Mouse (Mus musculus): ENCODE measurements around the gene Ap1g1.

Gene Ap1g1

DNA sequence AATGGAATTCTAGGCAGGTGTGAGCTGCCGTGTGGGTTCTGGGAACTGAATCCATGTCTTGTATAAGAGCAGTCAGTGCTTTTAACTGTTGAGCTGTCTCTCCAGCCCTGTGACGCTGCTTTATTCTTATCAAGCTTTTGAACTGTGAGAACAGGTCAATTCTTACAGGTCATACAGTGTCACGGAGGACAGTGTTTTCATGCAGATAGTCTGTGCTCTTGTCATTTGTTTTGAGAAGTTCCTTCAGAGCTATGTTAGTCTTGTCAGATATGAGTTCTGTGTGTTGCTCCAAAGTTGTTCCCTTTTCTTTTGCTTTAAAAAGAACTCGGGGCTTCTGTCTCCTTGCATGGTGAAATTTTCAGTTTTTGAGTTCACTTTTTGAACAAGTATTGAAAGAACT lies 2.2 kb downstream of the Ap1g1 start:
- DNase-seq (ENCODE audit: low read depth, low spot score), result no peak

DNA sequence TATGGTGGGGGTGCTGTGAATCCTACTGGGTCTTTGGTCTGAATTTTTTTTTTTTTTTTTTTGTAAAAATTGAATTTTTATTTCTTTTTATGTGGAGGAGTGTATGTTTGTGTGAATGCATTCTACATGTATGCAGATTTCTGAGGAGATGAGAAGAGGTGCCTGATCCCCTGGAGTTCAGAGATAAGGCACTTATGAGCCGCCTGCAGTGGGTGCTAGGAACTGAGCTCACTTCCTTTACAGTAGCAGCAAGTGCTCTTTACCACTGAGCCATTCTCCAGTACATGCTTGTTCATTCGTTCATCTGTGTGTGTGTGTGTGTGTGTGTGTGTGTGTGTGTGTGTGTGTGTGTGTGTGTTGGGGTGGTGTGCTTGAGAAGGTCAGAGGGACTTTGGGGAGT lies 12.6 kb downstream of the Ap1g1 start:
- DNase-seq (ENCODE audit: low read depth, low spot score), result no peak

DNA sequence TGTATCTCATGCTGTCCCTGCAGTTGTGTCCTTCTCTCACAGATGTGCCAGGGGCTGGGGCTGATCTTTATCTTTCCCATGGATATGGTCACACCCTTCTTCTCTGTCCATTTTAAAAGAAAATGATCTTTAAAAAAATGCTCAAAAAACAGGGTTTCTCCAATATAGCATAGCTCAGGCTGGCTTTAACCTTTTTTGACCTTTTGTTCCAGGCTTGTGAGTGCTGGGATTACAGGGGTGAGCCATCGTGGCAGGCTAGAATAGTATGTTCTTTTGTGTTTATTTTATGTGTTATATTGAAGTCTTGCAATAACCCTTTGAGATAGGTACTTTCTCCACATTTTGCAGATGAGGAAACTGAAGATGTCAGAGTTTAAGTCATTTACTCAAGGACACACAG lies 16.8 kb downstream of the Ap1g1 start:
- DNase-seq (ENCODE audit: low read depth, low spot score), result no peak

DNA sequence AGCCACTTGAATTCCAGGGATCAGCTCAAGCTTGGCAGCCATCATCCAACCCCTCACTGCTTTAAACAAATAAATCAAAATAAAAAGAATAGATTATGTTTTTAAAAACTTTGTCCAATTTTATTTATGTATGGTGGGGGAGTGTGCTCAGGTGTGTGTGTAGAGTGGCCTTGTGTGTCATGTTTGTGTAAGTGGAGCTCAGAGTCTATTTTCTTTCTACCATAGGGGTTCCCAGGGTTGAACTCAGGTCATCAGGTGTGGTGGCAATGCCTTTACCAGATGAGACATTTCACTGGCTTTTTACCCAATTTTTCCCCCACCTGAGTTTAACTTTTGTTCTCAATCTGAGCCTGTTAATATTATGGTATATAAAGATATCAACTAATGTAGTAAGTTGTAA lies 20.4 kb downstream of the Ap1g1 start:
- DNase-seq (ENCODE audit: low read depth, low spot score), result no peak

DNA sequence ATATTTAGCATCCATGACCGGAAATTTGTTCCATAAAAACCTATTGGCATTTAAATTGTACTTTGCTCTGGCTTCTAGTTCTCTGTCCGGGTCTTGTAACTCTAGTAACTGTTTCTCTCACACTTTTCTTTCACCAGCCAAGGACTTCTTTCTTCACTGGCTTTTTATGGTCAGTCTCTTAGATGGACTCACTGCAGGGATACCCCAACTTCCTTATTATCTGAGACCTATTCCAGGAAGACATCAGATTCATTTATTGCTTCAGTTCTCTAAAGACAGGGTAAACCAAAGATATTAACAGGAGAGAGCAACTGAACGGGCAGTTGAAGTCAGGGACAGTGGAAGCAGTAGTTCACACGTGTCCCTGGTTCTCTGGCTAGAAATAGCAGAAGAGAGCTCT lies 20.9 kb downstream of the Ap1g1 start:
- no peak for DNase-seq (ENCODE audit: low read depth, low spot score)

DNA sequence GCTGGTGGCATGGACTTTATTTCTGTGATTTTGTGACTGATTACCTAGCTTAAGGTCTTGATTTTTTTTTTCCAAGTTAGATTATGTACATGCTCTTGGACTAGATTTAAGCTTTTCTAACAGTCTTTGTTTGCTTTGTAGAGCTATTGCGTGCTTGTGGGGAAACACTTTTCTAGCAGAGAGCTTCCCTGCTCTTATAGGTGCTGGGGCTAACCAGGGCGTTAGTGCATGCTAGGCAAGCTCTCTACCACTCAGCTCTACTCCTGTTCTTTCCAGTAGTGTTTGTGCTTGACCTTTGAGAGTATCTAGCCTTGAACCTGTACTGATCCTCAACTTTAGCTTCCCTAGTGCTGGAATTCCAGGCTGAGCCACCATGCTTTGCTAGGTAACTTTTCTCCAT lies 22.0 kb downstream of the Ap1g1 start:
- no peak for DNase-seq (ENCODE audit: low read depth, low spot score)

DNA sequence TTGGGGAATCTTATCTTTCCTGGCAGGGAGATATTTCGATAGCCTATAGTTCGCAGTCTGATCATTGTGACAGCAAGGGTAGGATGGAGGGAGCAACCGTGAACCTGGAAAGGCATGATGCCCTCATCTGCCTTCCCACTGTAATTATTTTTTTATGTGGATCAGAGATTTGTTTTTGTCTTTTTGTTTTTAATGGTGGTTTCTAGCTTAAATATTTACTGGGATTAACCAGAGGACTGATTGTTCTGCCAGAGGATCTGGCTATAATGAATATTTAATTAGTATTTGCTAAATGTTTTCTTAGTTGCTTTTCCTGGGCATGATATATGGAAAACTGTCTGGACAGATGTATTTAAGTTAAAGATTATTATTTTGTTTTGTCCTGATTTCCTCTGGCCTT lies 24.9 kb downstream of the Ap1g1 start:
- no peak for DNase-seq (ENCODE audit: low read depth, low spot score)

DNA sequence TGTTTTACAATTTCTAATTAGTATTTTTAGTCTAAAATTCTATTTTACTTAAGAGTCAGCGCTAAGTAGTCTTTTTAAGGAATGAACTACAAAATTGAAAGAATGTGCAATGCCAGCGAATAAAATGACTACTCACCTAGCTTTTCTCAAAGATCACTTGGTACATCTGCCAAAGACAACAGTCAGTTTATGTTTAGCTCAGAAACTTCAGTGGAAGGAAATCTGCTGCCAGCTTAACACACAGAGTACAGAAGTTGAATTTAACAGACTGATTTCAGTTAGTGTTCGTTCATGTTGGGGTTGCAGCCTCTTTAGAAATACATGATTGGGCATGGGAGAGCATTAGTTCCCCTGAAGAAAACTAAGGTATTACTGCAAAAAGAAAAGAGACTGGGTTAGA lies 25.4 kb downstream of the Ap1g1 start:
- no peak for DNase-seq (ENCODE audit: low read depth, low spot score)

DNA sequence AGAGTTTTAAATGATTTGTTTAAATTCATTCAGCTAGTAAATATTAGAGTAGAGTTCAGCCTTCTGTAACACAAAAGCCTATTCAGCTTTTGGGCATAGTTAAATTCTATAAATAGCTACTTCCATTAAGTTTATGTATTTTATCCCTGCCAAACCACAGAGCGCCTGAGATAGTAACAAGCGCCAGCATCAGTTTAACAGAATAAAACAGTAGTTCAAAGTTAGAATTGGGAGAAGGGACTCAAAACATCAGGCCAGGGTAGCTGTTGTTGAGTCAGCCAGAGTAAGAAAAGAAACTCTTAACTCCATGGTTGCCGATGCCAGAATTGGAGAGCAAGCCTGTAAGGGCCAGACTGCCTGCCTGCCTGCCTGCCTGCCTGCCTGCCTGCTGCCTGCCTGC lies 28.2 kb downstream of the Ap1g1 start:
- DNase-seq (ENCODE audit: low read depth, low spot score), result no peak

DNA sequence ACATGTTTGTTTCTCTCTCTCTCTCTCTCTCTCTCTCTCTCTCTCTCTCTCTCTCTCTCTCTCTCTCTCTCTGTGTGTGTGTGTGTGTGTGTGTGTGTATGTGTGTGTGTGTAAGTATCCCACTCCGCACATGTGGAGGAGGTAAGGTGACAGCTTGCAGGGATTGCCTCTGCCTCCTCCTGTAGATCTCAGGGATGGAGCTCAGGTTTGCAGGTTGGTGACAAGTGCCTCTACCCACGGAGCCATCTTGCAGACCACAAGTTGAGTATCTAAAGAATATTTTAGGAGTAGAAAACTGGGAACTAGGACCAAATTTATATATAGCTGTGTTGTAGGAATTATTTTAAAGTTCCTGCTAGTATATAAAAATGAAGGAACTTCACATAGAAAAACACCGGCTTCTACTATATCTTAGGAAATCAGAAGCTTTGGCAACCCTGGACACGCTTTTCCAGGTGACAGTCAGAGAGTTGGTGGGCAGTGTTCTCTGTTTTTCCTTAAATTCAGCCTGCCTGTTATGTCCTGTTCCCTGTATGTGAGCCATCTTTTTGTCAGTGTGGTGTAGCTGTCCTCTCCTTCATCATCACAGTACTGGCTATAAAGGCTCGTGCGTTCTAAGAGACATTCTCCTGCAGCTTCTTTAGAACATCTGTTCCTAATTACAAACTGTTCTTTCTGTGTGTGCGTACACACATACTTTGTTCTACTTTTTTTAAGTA lies 29.2 kb downstream of the Ap1g1 start:
- no peak for DNase-seq (ENCODE audit: low read depth, low spot score)

DNA sequence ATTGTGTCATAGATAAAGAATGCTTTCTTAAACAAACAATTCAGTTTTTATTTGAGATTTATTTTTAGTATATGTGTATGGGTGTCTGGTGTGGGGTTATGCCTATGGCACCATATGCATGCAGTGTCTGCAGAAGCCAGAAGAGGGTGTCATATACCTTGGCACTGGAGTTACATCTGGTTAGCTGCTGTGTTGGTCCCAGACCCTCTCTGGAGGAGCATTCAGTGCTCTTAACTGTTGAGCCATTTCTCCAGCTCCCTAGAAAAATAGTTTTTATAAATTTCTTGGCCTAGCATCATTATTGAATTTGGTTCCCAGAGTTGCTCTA lies 29.7 kb downstream of the Ap1g1 start:
- no peak for DNase-seq (ENCODE audit: low read depth, low spot score)

DNA sequence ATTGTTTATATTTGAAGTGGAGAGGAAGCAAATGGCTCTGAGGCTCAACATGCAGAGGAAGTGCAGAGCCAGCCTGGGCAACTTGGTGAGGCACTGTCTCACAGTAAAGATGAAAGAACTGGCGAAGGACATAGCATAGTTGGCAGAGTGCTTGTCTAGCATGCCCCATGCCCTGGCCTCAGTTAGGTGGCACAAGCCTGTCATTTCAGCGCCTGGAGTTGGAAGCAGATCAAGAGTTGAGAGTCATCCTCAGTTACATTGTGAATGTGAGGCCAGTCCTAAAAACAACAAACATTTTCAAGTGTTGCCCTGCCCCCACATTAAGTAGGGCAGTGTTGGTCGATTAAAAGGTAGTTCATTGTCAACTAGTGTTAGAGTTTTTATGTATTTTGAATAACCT lies 32.1 kb downstream of the Ap1g1 start:
- no peak for DNase-seq (ENCODE audit: low read depth, low spot score)

DNA sequence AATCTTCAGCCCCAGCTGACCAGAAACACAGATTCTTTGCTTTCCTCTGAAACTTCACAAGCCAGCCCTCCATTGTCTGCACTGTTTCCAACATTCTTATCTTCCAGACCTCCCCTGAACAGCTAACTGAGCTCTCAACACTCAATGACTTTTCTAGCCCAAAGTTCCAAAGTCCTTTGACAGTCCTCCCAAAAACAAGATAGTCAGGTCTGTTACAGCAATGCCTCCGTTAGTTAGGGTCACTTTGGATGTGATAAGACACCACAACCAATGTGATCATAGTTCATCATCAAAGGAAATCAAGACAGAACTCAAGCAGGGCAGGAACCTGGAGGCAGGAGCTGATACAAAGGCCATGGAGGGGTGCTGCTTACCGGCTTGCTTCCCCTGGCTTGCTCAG lies 36.9 kb downstream of the Ap1g1 start:
- no peak for DNase-seq (ENCODE audit: low read depth, low spot score)

DNA sequence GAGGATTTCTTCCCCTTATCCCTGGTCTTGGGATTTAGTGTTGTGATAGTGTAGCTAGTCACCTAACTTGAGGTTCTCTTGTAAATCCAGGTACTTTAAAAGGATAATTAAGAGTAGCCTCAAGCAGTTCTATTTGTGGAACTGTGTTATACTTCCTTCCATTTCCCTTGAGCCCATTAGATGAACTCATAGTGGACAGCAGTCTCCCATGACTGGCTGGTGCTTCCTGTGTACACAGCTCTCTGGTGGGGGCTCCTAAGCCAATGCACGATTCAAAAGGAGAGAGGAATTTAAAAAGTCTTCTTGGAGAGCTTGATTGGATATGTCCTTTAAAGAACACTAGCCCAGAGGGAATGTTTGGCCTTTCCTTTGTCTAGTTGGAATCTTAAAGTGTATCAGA lies 39.6 kb downstream of the Ap1g1 start:
- no peak for DNase-seq (ENCODE audit: low read depth, low spot score)

DNA sequence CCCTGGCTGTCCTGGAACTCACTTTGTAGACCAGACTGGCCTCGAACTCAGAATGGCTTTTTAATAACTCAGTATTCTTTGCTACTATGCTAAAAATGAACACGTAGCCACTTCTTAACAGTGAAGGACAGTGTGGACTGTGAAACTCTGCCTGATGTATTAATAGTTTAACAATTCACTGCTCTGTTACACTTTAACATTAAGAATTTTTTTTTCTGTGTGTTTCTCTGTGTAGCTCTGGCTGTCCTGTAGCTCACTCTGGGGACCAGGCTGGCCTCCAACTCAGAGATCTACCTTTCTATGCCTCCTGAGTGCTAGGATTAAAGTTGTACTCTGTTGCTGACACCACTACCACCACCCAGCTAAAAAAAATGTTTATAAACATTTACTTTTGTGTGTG lies 45.2 kb downstream of the Ap1g1 start:
- no peak for DNase-seq (ENCODE audit: low read depth, low spot score)

DNA sequence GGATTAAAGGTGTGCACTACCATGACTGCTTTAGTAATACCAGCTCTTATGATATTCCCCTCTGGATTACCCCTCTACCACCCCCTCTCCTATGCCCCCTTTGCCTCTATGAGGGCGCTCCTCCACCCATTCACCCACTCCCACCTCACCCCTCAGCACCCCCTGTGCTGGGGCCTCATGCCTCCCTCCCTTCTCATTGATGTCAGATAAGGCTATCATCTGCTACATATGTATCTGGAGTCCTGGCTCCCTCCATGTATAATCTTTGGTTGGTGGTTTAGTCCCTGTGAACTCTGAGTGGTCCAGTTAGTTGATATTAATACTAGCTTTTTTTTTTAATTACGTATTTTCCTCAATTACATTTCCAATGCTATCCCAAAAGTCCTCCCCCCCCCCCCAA lies 61.5 kb downstream of the Ap1g1 start:
- DNase-seq (ENCODE audit: low read depth, low spot score), result no peak

DNA sequence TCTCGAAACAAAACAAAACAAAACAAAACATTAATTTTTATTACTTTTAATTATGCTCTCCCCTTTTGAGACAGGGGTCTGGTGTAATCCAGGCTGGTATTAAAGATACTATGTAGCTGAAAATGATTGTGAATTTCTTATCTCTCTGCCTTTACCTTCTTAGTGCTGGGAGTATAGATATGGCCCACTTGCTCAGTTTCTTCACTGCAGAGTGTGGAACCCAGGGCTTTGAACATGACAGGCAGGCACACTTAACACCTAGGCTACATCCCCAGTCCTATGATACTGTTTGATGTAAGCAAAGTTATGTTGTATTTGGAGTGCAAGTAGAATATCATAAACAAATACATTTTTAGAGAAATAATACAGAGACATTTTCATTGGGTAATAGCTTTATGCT lies 64.1 kb downstream of the Ap1g1 start:
- DNase-seq (ENCODE audit: low read depth, low spot score), result no peak

DNA sequence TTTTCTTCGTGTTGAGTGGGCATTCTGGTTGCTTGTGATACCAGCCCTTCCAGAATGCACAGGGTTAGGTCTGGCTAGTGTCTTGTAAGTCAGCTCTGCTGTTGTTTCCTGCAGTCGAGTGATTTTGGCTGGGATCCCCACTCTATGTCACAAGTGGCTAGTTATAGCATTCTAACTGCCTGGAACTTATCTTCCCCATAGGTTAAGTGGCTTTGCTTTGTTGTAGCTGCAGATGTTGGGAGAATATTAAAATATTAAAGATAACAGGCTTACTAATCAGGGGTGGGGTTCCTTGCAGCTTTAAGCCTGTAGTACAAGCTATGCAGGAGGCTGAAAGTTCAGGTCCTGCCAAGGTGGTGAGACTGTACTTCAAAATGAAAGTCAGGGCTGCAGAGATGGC lies 69.5 kb downstream of the Ap1g1 start:
- DNase-seq (ENCODE audit: low read depth, low spot score), result no peak

DNA sequence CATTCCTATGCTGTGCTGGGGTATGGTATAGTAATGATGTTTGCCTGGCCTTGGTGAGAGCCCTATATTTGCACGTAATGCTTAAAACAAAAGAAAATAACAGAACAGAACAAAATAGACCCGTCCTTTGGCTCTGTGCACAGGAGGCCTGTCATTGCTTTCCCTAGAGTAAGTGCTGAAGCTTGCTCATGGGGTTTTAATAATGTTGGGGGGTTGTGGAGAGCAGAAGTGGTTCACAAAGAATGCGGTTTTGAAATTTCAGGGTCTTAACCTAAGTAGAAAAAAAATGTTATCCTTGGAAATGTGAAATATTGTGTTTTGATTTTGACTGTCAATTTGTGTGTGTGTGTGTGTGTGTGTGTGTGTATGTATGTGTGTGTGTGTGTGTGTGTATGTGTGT lies 70.6 kb downstream of the Ap1g1 start:
- no peak for DNase-seq (ENCODE audit: low read depth, low spot score)

DNA sequence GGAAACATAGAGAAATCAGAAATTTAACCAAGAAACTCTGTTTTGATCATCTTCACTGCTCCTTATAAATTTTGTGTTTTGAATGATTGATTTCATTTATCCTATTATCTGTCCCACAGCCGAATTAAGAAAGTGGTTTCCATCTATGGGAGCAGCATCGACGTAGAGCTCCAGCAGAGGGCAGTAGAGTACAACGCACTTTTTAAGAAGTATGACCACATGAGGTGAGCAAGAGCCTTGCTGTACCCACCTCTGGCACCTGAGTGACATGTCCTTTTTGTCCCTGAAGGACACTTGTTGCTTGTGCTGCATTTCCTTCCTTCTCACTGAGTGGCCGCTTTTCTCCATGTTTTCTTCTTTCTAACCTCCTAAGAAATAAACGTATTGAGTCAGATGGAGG lies 75.1 kb downstream of the Ap1g1 start:
- DNase-seq (ENCODE audit: low read depth, low spot score), result peak; percentile 76

DNA sequence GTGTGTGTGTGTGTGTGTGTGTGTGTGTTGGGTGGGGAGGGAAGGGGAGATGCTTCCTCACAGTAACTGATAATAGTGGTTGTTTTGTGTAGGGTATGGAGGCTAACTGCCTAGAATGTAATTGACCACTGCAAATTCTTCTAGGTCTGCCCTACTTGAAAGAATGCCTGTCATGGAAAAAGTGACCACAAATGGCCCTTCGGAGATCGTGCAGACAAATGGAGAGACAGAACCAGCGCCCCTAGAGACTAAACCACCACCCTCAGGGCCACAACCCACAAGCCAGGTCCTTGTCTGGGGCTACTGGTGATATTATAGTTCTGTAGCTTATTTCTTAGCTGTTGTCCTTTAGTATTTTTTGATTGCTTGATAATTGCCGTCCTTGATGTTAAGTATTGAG lies 76.2 kb downstream of the Ap1g1 start:
- DNase-seq (ENCODE audit: low read depth, low spot score), result no peak

DNA sequence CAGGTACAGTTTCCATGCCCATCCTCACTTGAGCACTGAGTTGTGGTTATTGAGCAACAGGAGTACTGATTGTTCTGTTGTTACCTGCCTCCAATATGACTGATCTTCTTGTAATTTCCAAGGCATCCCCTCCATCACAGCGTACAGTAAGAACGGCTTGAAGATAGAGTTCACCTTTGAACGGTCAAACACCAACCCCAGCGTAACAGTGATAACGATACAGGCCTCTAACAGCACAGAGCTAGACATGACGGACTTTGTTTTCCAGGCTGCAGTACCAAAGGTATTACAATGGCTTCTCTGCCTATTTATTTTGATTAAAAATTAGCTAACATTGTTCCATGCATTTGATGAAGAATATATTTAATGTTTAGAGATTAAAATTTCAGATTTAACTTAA lies 77.1 kb downstream of the Ap1g1 start:
- DNase-seq (ENCODE audit: low read depth, low spot score), result no peak

DNA sequence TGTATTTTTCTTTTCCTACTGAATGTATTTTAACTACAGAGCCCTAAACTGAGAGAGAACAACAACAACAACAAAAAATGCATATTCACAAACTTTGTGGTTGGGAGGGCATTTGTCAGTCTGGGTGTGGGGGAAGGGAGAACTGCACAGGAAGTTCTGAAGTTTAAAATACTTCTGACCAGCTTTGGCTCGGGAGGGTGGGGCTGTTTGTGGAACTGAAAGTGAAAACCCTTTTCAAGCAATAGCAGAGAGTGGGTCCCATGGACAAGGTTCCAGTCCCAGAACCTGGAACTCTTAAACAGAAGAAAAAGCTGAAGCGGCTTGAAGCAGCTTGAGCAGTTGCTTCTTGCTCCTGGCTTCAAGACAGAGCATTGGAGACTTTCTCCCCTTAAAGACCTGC lies 85.0 kb downstream of the Ap1g1 start:
- DNase-seq (ENCODE audit: low read depth, low spot score), result no peak

DNA sequence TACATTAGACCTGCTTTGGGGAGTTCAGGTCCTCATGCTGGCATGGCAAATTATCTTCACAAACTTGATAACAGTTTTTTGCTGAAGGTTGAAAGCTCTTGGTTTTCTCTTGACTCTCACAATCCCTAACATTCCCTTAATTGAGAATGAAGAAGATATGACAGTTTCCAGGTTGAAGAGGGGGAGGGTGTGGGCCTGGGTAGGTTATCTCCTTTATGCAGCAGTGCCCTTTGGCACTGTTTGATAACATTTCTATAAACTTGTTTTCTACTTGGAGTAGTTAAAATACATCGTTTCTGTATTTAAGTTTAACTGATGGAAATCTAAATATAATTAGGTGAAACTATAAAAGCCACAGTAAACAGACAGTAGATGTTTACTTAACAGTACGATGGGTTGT lies 86.4 kb downstream of the Ap1g1 start:
- peak; percentile 71 for DNase-seq (ENCODE audit: low read depth, low spot score)

DNA sequence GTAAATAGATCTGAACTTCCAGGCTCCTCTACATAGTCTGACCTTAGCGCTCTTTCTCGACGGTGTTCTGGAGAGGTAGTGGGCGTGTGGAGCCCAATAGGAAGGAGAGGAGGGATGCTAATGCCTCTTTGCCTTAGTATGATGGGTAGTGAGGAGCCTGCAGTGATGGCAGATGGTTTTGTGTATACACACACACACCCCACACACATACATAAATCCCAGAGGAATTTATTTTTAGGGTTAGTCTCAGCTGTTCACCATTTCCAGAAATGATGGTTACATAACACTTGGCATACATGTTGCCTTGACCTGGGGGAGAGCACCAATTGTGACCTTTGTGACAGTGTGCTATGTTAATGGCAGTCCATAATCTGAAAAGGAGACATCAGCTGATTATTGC lies 87.2 kb downstream of the Ap1g1 start:
- no peak for DNase-seq (ENCODE audit: low read depth, low spot score)

All from c-Kit-negative CD71-positive TER-119-positive erythroid progenitor cells, embryonic 14.5 days (primary cell).